Mouse (Mus musculus) hindbrain, embryonic 13.5 days (tissue): ENCODE data around the gene Calhm2. TPM values are rescaled to one million over a fixed set of nuclear protein-coding genes. Genes with fewer than 3 reads are reported as not detected.

Source experiments
- ATAC-seq: fragments of 200-750 bp; cut with Nextera tagmentation; 2 replicates; pipeline ENCODE4 v1.8.0; 2017; ENCODE audit warnings: moderate TSS enrichment; ENCODE audit not compliant: low FRiP score
- H3K27ac ChIP-seq: fragments of 300-500 bp; sonication (generic); 2 replicates; pipeline ENCODE4 v1.5.1; 2015; ENCODE audit warnings: inconsistent platforms, mild to moderate bottlenecking, moderate library complexity
- H3K27me3 ChIP-seq: fragments of 300-500 bp; sonication (generic); 2 replicates; pipeline ENCODE4 v1.6.1; 2015; ENCODE audit warnings: mild to moderate bottlenecking, inconsistent platforms
- H3K36me3 ChIP-seq: fragments of 300-500 bp; sonication (generic); 2 replicates; pipeline ENCODE4 v1.6.1; 2015; ENCODE audit warnings: mild to moderate bottlenecking, inconsistent platforms
- H3K4me1 ChIP-seq: fragments of 300-500 bp; sonication (generic); replicated peaks from 2 replicates; pipeline ENCODE4 v1.6.1; 2015; ENCODE audit warnings: inconsistent platforms
- H3K4me2 ChIP-seq: fragments of 300-500 bp; sonication (generic); 2 replicates; pipeline ENCODE4 v1.6.1; 2015; ENCODE audit warnings: inconsistent platforms, mild to moderate bottlenecking, moderate library complexity
- H3K4me3 ChIP-seq: fragments of 300-500 bp; sonication (generic); 2 replicates; pipeline ENCODE4 v1.5.1; 2015; ENCODE audit warnings: mild to moderate bottlenecking, inconsistent platforms
- H3K9ac ChIP-seq: fragments of 300-500 bp; sonication (generic); 2 replicates; pipeline ENCODE4 v1.6.1; 2015; ENCODE audit warnings: mild to moderate bottlenecking, inconsistent platforms
- H3K9me3 ChIP-seq: fragments of 300-500 bp; sonication (generic); 2 replicates; pipeline ENCODE4 v1.6.1; 2016; ENCODE audit warnings: inconsistent platforms
- WGBS: fragments of 180-500 bp; shearing (Covaris S2); methylation state at CpG from one replicate; pipeline ENCODE4 v1.1.7; 2015; 5-methylcytosine and 5-hydroxymethylcytosine counted together
- polyA plus RNA-seq: library from polyadenylated mRNA; unstranded; fragments of >200 nt; fragmentation: Nextera tagmentation; extraction: Ambion mirVana; gene quantifications from 2 replicates; pipeline ENCODE4 v1.2.1, GENCODE M21; 2015

Calhm2 gene
- polyA plus RNA-seq, 1 experiment from 2014 or later: 1.3 TPM

DNA sequence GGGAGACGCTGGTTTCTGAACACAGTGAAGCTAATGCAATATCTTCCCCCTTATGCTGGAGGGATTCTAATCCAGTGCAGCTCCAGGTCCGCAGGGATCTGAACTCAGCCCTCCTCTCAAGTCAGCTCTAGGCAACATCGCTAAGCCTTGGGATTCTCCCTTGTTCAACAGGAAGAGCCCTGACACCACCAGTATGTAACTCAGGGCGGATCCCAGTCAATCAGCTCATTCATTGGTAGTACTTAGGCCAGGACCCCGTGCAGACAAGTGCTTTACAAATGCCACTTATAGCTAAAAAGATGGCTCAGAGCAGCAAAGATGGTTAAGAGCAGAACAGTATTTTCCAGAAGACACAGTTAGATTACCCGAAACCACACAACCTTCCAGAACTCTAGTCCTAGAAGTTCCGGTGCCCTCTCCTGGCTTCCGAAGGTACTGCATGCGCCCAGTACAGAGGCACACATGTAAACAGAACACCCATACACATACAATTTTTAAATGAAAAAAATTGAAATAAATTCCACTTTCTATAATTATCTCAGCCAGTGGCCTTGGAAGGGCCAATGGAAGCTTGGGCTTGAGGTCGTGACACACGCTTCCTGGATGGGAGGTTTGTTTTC is 30.8 kb upstream of the Calhm2 start:
- ATAC-seq: no peak
- peaks cover 7% of the 10 kb centered on the region; the same call in 1 of the 2 replicates for H3K4me1 ChIP-seq
- no peak overlapping the region for H3K9ac ChIP-seq
- H3K36me3 ChIP-seq: no peaks in the 10 kb centered on the region
- H3K4me2 ChIP-seq: peak overlapping the region; percentile 33; the same call in 1 of the 2 replicates
- no peak overlapping the region for H3K27ac ChIP-seq
- H3K27me3 ChIP-seq: no peaks in the 10 kb centered on the region
- H3K9me3 ChIP-seq: no peaks in the 10 kb centered on the region
- no peak overlapping the region for H3K4me3 ChIP-seq
- 29% methylated on average over 11 of the region's 11 CpGs for WGBS

DNA sequence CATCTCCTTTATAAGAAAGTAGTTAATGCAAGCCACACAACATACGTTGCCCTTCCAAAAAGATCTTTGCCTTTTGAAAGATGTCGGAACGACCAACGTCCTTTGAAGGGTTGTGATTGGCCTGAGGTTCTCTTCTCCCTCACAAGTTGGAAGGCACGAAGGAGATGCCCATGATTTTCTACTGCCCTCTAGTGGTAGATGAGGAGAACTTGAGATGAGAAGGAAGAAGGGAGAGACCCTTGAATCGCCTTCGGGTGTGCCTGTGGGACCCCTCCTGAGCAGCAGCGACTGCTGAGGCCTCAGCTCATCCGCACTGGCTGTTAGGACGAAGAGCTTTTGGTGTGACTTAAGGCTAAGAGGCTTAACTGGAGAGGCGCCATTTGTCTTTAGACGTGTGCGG is 30.1 kb upstream of the Calhm2 start:
- Histone ChIP-seq H3K27me3 (no peaks in the 10 kb centered on the region), H3K9me3 (no peaks in the 10 kb centered on the region), H3K36me3 (no peaks in the 10 kb centered on the region), H3K4me2 (peak overlapping the region; percentile 33), H3K27ac (no peak overlapping the region), H3K4me3 (no peak overlapping the region; the same call in 1 of the 2 replicates), H3K9ac (no peak overlapping the region), H3K4me1 (peaks cover 7% of the 10 kb centered on the region; the same call in 1 of the 2 replicates)
- 12% methylated on average over 13 of the region's 13 CpGs for WGBS
- no peak for ATAC-seq

DNA sequence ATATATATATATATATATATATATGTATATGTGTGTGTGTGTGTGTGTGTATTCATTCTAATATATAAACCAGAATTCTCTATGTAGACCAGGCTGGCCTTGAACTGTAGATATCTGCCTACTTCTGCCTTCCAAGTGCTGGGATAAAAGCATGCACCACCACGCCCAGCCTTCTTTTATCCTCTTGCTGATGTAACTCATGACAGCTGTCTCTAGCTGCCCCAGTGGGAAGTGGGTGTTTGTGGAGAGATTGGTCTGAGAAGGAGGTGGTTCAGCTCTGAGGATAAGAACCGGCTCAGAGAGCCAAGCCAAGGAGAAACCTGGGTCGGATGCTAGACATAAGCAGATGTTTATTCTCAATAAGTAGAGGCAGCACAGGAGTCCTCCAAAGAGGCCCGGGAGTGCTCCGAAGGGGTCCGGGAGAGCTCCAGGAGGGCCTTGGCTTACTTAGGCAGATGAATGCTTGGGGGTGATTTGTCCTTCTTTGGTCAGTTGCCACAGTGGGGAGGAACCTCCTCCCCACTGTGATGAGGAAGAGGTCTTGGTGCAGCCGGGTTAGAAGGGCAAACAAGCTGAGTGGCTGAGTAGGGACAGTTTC is 29.6 kb upstream of the Calhm2 start:
- no peak overlapping the region for H3K27ac ChIP-seq
- H3K4me3 ChIP-seq: no peak overlapping the region
- H3K36me3 ChIP-seq: no peaks in the 10 kb centered on the region
- 67% methylated on average over 7 of the region's 7 CpGs for WGBS
- no peak overlapping the region for H3K4me2 ChIP-seq
- no peak for ATAC-seq
- no peaks in the 10 kb centered on the region for H3K9me3 ChIP-seq
- no peaks in the 10 kb centered on the region for H3K27me3 ChIP-seq
- no peak overlapping the region for H3K9ac ChIP-seq
- peaks cover 7% of the 10 kb centered on the region; the same call in 1 of the 2 replicates for H3K4me1 ChIP-seq

DNA sequence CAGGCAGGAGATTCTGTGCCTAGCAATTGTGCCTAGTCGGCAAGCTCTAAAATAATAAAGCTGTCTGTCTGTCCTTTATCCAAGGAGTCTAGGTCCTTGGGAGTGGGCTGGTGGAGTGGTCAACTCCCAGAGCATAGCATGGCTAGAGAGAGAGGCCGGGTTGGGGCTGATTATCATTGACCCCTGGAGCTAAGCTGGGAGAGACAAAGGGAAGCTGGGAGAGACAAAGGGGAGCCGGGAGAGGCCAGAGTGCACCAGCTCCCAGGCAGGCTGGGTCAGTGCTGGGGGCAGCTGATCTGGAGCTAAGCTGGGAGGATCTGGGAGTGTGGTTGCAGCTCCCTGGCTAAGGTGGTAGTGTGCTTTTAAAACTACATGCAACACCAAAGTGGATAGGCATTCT is 28.7 kb upstream of the Calhm2 start:
- H3K9me3 ChIP-seq: no peaks in the 10 kb centered on the region

DNA sequence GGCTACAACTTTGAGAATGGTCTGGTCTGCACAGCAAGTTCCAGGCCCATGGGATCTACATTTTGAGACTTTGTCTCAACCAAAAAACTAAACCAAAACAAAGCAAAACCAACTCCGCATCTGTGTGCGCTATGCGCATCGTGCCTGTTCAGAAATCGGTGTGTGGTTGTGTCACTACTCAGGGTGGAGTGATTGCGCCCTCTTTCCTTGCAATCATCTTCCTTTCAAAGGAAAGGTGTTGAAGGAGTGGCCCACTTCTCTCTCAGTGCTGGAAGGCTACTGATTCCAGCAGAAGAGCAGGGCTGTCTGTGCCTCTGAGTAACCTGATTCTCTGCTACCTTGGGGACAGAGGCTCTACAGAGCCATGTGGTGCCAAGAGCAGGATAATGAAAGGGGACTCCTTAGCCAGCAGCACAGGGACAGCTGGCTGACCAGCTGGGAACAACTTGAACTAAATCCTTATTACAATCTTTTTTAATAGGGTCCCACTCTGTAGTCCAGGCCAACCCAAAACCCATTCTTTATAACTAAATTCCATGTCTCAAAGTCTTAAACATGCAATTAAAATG is 25.2 kb upstream of the Calhm2 start:
- no peaks in the 10 kb centered on the region for H3K9me3 ChIP-seq
- 93% methylated on average over 6 of the region's 6 CpGs for WGBS
- H3K4me1 ChIP-seq: no peaks in the 10 kb centered on the region
- no peak overlapping the region for H3K4me3 ChIP-seq
- no peak overlapping the region for H3K9ac ChIP-seq
- no peak for ATAC-seq
- H3K27ac ChIP-seq: no peak overlapping the region
- no peak overlapping the region for H3K4me2 ChIP-seq
- H3K27me3 ChIP-seq: no peaks in the 10 kb centered on the region
- H3K36me3 ChIP-seq: no peaks in the 10 kb centered on the region

More for the DNA sequence above, 28.7 kb upstream of the Calhm2 start:
- Histone ChIP-seq H3K36me3 (no peaks in the 10 kb centered on the region), H3K4me2 (no peak overlapping the region), H3K27ac (no peak overlapping the region), H3K27me3 (no peaks in the 10 kb centered on the region), H3K4me3 (no peak overlapping the region), H3K9ac (no peak overlapping the region), H3K4me1 (peaks cover 7% of the 10 kb centered on the region; the same call in 1 of the 2 replicates)
- WGBS: 15% methylated on average over 3 of the region's 3 CpGs
- ATAC-seq: no peak

DNA sequence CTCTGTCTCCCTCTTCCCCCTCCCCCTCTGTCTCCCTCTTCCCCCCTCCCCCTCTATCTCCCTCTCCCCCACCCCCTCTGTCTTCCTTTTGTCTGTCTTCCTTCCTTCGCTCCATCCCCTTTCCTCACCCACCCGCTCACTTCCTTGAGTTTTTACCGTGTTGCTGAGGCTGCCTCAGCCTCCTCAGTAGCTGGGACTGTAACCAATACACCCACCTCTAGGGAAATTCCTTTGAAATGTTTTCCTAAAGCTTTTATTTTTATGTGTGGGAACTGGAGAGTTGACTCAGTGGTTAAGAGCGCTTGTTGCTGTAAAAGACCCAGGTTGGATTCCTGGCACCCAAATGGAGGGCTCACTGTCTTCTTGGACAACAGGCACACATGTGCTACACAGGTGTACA is 23.6 kb upstream of the Calhm2 start:
- no peaks in the 10 kb centered on the region for H3K9me3 ChIP-seq
- H3K4me3 ChIP-seq: no peak overlapping the region
- no peaks in the 10 kb centered on the region for H3K36me3 ChIP-seq
- H3K27me3 ChIP-seq: no peaks in the 10 kb centered on the region
- 68% methylated on average over 4 of the region's 4 CpGs for WGBS
- ATAC-seq: no peak
- no peak overlapping the region for H3K4me2 ChIP-seq
- H3K9ac ChIP-seq: no peak overlapping the region
- H3K4me1 ChIP-seq: no peaks in the 10 kb centered on the region
- no peak overlapping the region for H3K27ac ChIP-seq

DNA sequence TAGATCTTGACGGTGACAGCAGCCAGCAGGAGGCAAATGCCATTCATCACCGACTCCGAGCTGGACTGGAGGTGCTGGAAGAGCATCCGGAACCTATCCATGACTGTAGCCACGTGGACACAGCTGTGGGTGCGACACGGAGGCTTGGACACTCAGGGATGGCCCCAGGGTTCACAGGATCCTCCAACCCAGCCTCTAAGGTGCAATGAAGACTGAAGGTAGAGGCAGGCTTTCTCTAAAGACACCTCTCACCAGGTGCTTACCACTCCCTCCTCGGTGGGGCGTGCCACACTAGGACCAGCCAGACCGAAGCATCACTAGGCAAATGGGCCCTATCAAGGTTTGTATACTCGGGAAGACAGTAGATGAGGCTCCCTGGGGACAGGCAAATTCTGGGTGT is 19.6 kb upstream of the Calhm2 start, which contains the start of gene Calhm3:
Calhm3 (minus strand) TSS at position 101 of the 400 bp plus-strand sequence.
- H3K4me3 ChIP-seq: no peak within 1 kb of the TSS
- no peak within 1 kb of the TSS for H3K27ac ChIP-seq
- no peak within 1 kb of the TSS for H3K4me2 ChIP-seq
- H3K36me3 ChIP-seq: no peaks in the 10 kb centered on the region
- WGBS: 80% methylated on average over 11 of the region's 11 CpGs
- H3K4me1 ChIP-seq: no peaks in the 10 kb centered on the region
- H3K27me3 ChIP-seq: no peaks in the 10 kb centered on the region
- no peak within 1 kb of the TSS for H3K9ac ChIP-seq
- no peak for ATAC-seq
- H3K9me3 ChIP-seq: no peaks in the 10 kb centered on the region

DNA sequence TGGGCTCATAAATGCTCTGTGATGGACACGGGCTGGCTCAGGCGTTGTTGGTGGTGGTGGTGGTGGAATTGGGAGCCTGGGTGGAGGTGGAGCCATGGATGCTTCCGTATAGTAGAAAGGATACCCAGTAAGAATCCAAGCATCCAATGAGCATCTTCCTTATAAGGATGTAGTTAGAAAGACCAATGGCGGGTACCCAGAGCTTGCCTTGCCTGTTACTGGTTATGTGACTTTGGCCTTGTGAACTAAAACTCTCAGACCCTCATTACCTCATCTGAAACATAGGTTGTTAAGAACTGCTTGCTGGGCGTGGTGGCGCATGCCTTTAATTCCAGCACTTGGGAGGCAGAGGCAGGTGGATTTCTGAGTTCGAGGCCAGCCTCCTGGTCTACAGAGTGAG is 15.7 kb upstream of the Calhm2 start:
- ATAC-seq: no peak
- Histone ChIP-seq H3K4me3 (no peak overlapping the region), H3K4me2 (no peak overlapping the region), H3K27ac (no peak overlapping the region), H3K27me3 (no peaks in the 10 kb centered on the region), H3K9me3 (no peaks in the 10 kb centered on the region), H3K36me3 (no peaks in the 10 kb centered on the region), H3K4me1 (peaks cover 12% of the 10 kb centered on the region; the same call in 1 of the 2 replicates), H3K9ac (no peak overlapping the region)
- WGBS: 95% methylated on average over 7 of the region's 7 CpGs

DNA sequence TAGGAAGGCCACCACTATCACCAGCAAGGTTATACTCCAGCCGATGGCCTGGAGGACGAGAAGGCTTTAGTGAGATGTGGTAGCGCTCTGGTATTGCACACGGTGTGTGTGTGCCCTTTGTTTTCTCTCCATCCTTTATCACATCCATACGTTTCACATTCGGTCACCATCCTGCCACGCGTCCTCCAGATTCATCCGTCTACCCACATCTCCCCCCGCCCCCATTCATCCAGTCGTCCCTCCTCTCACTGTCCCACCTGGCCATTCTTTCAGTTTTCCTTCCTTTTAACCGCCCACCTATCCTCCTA is 13.9 kb upstream of the Calhm2 start:
- Histone ChIP-seq H3K27ac (no peak overlapping the region), H3K4me3 (peak overlapping the region; percentile 38)
- WGBS: 70% methylated on average over 12 of the region's 12 CpGs

DNA sequence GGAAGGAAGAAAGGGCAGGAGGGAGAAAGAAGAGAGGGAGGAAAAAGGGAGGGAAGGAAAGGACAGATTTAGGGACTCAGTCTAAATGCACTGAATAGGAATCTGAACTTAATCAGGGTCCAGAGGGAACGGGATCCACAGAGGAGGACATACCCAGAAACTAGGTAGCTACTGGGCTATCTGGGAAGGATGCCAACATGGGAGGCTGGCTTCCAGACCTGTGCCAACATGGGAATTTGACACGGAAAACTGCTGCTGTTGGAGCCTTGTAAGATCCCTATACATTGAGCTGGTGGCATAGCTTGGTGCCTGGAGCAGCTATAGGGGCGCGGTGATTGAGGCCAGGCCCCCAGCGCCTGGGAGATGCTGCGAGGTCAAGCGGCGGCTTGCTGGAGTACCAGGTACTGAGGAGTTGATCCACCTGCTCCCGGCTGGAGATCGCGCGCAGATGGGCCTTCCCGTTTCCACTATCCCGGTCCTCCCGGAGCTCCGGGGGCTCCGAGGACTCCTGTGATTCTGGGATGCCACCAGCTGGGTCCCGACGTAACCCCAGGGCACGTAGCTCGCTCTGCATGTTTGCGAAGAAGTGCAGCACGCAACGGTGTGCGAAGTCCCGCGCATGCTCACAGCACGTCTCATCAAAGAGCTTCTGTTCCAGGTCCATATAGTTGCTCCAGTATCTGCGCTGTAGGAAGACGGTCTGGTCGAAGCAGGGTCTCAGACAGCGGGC is 13.4 kb upstream of the Calhm2 start:
- 21% methylated on average over 32 of the region's 32 CpGs for WGBS
- peak; percentile 24; the same call in 1 of the 2 replicates for ATAC-seq
- Histone ChIP-seq H3K4me3 (peak overlapping the region; percentile 38), H3K27me3 (no peaks in the 10 kb centered on the region), H3K4me2 (peak overlapping the region; percentile 64), H3K9ac (peak overlapping the region; percentile 66), H3K36me3 (no peaks in the 10 kb centered on the region), H3K4me1 (peaks cover 15% of the 10 kb centered on the region; the same call in 1 of the 2 replicates), H3K9me3 (no peaks in the 10 kb centered on the region), H3K27ac (no peak overlapping the region)

More for the DNA sequence above, 13.9 kb upstream of the Calhm2 start:
- H3K36me3 ChIP-seq: no peaks in the 10 kb centered on the region
- H3K4me2 ChIP-seq: peak overlapping the region; percentile 64
- H3K9ac ChIP-seq: peak overlapping the region; percentile 66
- ATAC-seq: no peak
- H3K27me3 ChIP-seq: no peaks in the 10 kb centered on the region
- peaks cover 12% of the 10 kb centered on the region; the same call in 1 of the 2 replicates for H3K4me1 ChIP-seq
- no peaks in the 10 kb centered on the region for H3K9me3 ChIP-seq

DNA sequence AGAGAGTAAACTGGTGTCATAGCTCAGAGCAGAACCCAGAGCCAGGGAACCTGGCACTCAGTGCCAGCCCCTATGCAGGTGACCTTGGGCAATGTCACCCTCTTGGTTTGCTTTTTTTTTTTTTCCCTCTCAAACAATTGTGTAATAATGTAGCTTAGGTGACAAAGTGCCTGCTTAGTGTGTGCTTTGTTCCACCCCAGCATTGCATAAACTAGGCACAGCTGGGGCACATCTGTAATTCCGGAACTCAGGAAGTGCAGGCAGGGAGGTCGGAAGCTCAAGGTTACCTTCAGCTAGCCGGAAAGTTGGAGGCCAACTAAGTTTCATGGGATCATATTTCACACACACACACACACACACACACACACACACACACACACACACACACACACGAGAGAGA is 11.8 kb upstream of the Calhm2 start:
- Histone ChIP-seq H3K4me3 (no peak overlapping the region), H3K9me3 (no peaks in the 10 kb centered on the region), H3K36me3 (no peaks in the 10 kb centered on the region), H3K4me1 (peaks cover 15% of the 10 kb centered on the region; the same call in 1 of the 2 replicates), H3K27ac (no peak overlapping the region), H3K27me3 (no peaks in the 10 kb centered on the region), H3K4me2 (no peak overlapping the region), H3K9ac (no peak overlapping the region)
- ATAC-seq: no peak
- 66% methylated on average over 4 of the region's 4 CpGs for WGBS

DNA sequence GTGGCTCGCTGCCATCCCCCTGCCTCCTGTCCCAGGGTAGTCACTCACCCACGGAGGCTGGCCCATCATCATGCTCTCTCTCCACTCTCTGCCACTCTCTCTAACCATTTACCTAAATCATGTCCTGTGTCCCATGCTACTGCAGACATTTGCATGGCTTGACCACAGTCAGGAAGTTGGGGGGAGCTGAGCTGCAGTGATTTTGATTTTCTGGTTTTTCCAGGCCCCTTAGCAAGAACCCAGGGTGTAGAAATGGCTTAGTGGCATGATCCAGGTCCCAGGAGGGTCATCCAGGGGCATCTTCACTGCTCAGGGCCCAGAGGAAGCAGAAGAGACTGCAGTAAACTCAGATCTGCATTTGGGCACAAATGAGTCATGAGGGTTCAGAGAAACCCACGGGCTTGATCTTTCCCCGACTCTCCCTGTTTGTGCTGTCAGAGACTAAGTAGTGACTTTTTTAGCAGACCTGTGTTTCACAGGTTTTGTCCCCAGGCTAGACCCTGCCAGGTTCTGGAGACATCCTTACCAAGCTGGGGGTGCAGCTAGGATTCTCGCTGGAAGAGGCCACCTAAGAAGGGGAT is 10.3 kb upstream of the Calhm2 start:
- 78% methylated on average over 5 of the region's 5 CpGs for WGBS

More for the DNA sequence above, 10.3 kb upstream of the Calhm2 start:
- 0 out of 2 replicates have a peak overlapping the region, but pooled peaks have one; percentile 35 for H3K9ac ChIP-seq
- H3K4me3 ChIP-seq: no peak overlapping the region
- H3K36me3 ChIP-seq: no peaks in the 10 kb centered on the region
- H3K27ac ChIP-seq: no peak overlapping the region
- H3K4me2 ChIP-seq: no peak overlapping the region
- H3K9me3 ChIP-seq: no peaks in the 10 kb centered on the region
- ATAC-seq: no peak
- H3K4me1 ChIP-seq: peaks cover 15% of the 10 kb centered on the region; the same call in 1 of the 2 replicates
- H3K27me3 ChIP-seq: no peaks in the 10 kb centered on the region
